Mouse (Mus musculus) urinary bladder, postnatal 4 days (tissue): ENCODE results near the gene Mdp1.

ENCODE experiments used
- DNase-seq, 2 experiments: peaks; one replicate each; pipeline ENCODE4 v3.0.0; 2021 to 2022; ENCODE audit warnings: low spot score in 2 of 2

The Mdp1 gene

DNA sequence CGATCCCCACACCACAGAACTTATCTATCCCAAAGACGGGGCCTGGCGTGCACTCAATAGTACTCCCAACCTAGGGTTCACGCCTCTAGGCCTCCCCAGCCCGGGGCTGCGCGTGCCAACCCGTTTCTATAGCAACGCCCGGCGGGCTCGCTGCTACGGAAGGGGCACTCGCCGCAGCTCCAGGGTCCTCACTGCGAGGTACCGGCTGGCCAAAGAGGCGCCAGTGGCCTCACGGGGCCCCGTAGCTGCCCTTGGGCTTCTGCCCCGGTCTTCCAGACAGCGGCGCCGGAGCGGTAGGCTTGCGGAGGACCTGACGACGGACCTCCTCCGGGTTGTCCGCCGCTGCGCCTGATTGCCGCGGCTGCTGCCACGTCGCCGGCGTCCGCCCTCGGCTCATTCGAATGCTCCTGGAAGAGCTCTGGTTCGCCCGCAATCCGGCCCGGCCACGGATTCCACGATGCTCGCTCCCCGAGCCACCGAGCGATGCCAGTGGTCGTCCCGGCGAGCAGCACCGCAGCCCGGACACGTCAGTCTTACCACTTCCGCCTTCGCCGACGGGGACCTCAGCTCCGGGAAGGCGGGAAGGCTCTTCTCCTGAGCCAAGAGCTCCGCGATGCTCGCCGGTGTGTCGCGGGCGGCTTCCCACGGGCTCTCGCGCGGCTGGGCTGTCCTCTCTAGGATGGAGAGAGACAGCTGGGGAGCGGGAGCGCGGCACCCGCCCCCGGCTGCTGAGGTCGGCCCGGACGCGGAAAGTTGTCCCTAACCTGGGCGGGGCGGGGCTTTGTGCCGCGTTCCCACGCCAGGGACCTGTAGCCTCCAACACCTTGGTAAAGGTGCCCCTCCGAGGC is 17.0 kb downstream of the Mdp1 start, which contains the start of gene Tm9sf1:
Tm9sf1 (minus strand) TSS at position 747 of the 848 bp plus-strand sequence.
- DNase-seq = peak; percentile 79 to 84

DNA sequence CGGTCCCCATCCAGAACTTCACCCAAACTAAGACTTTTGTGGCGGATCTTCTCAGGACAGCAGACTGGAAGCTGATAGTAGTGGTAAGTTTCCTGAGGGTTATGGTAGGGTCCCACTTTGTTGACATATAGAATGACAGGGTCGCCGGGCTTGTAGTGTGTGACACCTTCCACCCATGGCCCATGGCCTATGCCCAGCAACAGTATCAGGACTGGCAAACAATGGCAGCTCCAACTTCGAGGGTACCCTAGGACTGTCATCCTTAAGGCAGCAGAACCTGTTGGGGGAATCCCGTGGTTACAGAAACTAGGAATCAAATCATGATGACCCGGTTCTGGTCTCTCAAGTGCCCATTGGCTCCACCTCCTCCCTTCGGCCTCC is 17.6 kb downstream of the Mdp1 start:
- DNase-seq = no peak

DNA sequence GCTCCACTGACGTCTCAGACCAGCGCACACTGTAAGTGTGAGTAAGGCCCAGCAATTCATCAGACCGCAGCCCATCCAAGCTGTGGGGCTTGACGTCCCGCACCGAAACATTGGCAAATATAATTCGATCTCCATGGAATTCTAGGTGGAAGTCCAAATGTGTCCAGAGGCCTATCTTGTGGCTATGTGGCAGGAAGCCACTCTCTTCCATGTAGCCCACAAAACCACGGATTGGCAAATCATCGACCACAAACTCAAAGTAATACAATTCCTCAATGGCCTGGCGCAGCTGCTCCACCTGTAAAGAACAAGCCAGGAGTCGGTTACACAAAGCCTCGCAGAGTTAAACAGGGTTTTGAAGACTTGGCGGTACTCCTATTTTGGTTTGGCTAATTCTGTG is 19.0 kb downstream of the Mdp1 start:
- DNase-seq = no peak

DNA sequence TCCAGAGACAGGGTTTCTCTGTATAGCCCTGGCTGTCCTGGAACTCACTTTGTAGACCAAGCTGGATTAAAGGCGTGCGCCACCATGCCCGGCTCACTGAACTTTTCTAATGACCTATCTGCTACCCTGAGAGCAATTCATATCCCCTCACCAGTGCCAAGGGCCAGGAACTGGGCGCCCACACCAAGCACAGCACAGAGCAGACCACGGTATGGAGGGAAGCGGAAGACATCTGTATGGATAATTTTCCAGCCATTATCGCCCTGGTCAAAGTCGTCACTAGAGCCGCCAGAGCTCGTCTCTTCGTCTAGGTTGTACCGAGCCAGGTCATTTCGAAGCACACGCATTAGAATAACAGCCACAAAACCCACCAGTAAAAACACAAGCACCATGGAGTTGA is 19.5 kb downstream of the Mdp1 start:
- no peak for DNase-seq

DNA sequence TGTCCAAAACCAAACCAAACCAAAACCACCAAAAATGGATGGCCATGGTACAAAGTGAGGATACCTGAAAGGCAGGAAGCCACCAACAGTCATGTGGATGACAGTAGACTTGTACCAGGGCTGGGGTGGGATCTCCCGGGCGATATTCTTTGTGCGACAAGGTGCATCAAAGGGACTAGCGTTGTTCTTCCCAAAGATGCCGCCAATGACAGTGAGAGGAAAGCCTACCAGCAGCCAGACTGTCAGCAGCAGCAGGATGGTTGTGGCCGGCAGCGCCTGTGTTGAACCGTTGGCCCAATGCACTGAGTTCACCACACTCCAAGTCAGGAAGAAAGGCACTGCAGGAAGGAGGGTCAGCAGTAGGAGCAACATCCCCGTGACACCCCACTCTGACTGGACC is 22.5 kb downstream of the Mdp1 start, which contains the start of gene Gm49378:
Gm49378 (minus strand) TSS at position 101 of the 400 bp plus-strand sequence.
- no peak for DNase-seq

DNA sequence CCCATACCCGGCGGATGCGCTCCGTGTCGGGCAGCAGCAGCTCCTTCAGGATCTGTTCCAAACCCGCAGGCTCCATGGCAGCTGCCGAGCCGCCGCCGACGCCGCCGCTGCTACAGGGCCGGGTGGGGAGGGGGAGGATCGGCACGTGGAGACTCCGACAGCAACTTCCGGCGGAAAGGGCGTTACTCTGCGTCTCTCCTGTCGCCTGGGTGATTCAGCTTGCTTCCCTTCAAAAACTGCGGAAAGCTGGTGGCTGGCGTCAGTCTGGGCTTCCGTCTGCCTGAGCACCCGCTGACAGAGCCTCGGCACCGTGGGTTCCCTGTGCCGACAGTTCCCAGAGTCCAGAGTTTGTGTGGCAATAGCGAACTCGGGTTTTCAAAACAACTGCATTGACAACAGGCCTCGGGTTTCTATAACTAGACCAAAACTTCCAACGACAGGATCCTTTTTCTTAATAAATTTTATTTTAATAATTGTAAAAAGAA is 24.7 kb downstream of the Mdp1 start, which contains the start of gene Ipo4:
Ipo4 (minus strand) TSS at position 435 of the 485 bp plus-strand sequence.
- peak; percentile 77 to 82 for DNase-seq

DNA sequence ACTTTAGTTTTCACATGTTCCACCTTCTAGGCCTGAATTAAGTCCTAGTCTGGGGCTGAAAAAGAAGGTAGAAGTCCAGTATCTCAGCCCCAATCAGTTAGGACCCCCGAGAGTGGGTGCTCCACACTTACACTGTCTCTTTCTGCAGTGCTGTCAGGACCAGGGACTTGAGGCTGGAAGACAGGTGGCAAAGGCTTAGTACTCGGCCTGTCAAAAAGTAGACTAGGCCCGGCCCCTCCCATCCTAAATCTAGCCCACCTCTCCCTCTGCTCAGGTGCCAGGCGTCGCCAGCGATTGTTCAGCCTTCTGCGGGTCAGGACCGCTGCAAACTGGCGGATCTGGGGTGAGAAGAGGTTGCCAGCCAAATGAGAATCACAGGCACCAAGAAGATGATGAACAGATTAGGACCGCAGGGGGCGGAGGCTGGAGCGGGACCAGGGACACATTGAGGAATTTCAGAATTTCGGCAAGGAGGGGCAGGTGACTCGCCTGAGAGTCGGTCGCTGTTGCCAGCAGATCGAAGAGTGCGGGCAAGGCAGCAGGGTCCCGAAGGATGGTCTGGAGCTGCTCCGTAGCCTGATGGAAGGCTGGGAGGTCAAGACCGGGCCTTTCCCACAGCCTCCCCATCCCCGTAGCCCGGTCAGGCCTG is 25.3 kb downstream of the Mdp1 start:
- DNase-seq = no peak

DNA sequence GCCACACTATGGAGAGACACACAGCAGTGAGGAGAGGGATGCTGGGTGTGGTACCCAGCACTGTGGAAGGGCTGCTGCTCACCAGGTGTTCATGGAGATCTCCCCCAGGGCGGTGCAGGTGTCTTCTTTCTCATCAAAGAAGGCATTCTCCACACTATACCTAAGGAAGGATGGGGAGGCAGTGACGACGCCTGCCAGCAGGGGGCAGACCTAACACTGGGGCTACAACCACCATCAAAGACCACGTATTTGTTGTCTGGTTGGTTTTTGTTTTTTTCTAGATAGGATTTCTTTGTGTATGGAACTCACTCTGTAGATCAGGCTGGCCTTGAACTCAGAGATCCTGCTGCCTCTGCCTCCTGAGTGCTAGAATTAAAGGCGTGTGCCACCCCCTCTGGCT is 31.0 kb downstream of the Mdp1 start:
- DNase-seq = peak in 1 of 2 experiments; percentile 71

DNA sequence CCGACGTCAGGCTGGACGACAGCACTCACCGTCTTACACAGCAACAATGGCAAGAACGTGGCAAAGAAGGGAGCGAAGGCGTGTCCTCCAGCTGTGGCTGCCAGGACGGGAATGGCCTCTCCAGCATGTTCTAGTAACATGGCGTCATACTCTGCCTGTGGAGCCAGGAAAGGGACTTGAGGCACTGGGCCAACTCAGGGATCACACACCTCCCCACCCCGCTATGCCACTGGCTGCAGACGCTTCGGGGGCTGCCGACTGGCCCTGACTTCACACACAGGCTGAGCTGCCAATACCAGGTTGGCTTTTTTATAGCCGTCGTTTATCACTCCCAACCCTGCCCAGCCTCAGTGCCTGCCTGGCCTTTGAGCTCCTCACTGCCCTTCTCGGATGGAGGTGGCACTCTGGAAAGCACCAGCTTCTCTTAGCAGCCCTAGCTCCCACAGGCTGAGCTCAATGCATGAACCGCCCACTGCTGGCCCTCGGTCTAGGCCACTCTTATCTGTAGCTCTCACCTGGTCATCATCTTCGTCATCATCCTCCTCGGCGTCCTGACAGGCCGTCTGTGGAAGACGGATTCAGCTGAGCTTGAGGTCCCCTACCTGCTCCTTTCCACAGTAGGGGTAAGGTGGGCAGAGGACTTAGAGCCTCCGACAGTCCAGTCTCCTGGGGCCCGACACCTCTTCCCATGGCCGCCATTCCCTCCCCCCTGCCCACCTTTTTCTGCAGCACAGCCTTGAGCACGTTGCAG is 32.1 kb downstream of the Mdp1 start:
- no peak for DNase-seq

DNA sequence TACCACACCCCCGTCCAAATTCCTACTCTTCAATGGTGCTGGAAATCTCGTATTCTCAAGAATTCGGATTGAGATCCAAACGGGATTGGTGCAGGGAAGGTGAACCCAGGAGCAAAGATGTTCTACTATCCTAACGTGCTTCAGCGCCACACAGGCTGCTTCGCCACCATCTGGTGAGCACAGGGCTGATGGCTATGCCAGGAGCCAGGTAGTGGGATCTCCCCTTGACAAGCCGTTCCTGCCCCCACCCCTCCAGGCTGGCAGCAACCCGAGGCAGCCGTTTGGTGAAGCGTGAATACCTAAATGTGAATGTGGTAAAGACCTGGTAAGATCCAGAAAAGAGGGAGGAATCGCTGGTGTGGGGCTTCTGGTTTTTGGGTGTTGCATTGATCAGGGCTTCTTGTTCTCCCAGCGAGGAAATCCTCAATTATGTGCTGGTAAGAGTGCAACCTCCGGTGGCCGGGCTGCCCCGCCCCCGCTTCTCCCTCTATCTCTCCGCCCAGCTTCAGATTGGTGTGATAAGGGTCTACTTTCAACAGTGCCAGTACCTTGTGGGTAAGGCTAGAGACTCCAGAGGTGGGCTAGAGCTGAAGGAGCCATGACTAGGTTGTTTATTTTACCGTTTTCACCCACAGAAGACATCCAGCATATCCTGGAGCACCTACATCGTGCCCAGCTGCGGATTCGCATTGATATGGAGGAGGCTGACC is 41.7 kb downstream of the Mdp1 start:
- no peak for DNase-seq

DNA sequence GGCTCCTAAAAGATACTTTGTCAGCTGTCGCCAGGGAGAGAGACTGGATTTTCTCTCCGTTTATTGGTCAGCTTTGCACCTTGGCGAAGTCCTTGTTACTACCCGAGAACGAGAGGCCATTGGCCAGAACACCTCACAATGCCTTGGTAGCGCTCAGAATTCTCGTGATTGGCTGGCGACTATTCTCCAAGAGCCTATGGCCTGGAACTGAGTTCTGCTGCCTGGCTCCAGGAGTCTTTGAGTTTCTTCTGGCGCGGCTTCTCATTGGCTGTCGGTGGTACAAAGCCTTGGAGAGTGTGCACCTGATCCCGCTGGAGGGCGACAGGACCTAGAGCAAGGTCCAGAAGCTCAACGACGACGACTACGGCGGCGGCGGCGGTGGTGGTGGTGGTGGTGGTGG is 42.5 kb downstream of the Mdp1 start, which contains the start of gene Rec8:
Rec8 (plus strand) TSS at position 216 of the 400 bp plus-strand sequence.
- DNase-seq = no peak

DNA sequence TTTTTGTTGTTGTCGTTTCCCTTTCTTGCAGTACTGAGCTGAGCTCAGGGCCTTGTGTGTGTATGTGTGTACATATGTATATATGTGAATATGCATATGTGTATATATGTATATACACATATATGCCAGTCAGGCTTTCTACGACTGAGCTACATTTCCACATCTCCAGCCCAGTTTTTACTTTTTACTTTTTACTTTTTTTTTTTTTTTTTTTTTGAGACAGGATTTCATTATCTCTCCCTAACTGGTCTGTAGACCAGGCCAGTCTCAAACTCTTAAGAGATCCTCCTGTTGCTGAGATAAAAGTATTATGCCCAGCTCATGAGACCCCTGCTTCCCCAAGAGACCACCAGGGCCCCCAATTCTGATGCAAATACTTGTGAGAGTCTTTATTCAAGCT is 43.5 kb downstream of the Mdp1 start:
- DNase-seq = no peak

DNA sequence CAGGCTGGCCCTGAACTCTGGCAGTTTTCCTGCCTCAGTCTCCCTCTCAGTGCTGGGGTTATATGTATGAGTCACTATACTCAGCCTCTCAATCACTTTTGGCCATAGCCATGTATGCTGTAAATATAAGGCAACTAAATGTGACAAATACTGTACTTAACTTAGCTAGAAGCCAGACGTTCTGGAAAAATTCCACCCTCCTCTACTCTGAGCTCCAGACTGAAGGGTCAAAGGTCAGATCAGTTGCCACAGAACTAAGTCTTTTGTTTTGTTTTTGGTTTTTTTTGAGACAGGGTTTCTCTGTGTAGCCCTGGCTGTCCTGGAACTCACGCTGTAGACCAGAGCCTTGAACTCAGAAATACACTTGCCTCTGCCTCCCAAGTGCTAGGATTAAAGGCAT is 44.4 kb downstream of the Mdp1 start:
- no peak for DNase-seq

DNA sequence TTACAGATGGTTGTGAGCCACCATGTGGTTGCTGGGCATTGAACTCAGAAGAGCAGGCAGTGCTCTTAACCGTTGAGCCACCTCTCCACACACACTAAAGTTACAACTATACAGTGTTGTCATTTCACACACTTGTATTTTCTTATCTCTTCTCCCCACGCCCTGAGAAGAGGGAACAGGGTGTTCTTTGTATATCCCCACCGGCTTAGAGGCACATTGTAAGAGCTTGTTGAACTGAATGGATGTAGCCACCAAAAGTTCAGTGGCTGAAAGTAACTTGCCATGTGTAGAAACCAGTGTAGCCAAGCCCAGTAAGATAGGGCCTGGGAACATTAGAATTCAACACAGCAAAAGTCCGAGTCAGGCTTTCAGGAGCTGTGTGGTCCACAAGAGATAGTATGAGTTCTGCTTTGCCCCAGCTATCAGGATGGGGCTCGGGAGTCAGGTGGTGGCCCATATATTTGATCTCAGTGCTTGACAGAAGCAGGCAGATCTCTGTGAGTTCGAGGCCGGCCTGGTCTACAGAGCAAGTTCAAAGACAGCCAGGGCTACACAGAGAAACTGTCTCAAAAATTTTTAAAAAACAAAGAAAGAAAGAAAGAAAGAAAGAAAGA is 45.6 kb downstream of the Mdp1 start:
- DNase-seq = no peak

DNA sequence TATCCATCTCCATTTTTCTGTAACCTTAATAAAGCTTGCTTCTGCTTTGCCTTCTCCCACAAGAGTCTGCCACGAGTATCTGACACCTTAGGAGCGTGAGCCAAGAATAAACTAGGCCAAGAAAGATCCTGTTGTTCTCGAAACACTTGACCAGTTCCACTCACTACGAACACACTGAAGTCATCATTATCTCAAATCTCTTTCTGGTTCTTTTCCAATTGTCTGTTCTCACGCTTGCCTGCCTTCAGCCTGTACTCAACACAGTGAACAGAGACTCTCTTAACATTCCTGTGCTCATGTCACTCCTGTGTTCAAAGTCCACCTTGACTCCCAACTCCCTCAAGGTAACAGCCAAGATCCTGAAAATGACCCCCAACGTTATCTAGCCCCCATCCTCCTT is 47.0 kb downstream of the Mdp1 start:
- DNase-seq = no peak

DNA sequence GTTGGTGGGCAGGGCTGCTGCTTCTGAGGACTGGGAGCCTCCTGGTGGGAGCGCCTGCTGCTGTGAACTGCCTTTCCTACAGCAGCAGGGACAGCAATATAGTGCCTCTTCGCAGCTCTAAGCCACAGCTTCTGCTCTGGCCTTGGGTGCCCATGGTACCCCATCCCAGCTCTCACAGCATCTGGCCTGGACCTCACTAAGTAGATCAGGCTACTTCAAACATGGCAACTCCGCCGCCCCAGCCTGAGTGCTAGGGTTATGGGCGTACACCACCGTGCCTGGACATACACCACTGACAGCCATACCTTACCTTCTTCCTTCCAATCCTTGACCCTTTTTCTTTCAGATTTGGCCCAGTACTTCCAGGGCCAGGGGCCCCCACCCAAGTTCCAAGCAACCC is 52.0 kb downstream of the Mdp1 start:
- DNase-seq = no peak
